Mouse (Mus musculus) retina, adult 2 months (tissue): ENCODE measurements around the gene Tagln.

Experiments
- DNase-seq: peaks from one replicate; pipeline ENCODE4 v3.0.0-alpha.2; 2012; ENCODE audit warnings: low read depth, low spot score

Gene Tagln

DNA sequence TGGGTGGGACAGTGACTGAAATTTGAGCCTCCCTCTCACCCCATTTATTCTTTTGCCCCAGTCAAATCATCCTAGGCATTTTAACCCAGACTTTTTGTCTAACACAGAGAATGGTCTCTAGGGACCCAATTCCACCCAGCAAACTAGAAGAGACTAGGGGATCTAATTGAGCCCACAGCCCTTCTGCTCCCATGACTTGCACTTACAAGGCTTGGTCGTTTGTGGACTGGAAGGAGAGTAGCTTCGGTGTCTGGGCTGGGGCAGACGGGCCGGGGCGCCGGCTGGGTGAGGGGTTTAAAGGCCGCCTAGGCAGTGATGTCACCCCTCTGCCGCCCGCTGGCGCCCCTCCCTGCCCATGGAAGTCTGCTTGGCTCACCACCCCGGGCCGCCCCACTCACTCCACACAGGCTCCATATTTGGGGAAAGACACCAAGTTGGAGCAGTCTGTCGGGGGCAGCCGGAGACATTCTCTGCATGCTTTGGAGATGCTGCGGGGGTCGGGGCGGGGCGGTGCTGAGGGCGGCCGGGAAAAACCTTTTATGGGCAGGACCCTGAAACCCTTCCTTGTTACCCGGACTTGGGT lies at the start of gene Tagln:
Tagln (minus strand) TSS at position 431 of the 583 bp plus-strand sequence.
- no peak for DNase-seq

GRCm38 (mm10) chr9:45985229-45985567 lies 49.3 kb upstream of the Tagln start:
- peak; percentile 18 for DNase-seq

DNA sequence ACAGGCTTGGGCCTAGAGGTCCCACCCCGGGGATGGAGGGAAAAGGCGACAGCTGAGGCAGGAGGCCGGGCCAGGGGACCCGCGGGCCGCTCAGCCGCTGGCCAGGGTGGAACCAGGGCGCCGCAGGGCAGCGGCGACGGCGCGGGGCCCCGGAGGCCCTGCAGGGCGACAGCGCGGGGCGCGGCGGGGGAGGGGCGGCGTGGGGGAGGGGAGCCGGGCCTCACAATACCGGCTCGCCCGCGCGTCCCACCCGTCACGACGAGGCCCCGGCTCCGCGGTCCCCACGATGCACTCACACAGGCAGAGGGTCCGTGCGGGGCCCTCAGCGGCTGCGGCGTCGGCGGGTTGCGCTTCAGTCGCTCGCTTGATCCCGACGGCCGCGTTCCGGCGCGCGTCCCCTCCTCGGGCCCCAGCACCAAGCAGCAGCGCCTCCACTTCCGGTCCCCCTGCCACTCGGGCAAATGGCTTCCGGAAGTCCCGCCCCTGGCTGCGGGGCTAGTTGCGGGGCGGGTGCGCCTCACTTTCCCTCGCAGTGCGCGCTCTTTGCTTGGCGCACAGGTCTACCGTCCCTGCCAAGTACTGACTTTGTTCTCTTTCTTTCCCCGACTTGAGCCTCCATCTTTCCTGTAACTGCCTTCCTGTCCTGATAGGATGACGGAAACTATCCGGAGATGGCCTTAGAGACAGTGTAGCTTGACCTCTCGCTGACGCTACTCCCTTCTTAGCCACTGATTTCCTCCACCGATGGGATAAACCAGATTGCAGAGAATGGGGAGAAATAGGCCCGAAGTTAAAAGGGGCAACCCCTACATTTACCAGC lies 48.8 kb upstream of the Tagln start:
- peak; percentile 75 for DNase-seq

GRCm38 (mm10) chr9:45983676-45984408 lies 48.0 kb upstream of the Tagln start:
- DNase-seq: no peak

DNA sequence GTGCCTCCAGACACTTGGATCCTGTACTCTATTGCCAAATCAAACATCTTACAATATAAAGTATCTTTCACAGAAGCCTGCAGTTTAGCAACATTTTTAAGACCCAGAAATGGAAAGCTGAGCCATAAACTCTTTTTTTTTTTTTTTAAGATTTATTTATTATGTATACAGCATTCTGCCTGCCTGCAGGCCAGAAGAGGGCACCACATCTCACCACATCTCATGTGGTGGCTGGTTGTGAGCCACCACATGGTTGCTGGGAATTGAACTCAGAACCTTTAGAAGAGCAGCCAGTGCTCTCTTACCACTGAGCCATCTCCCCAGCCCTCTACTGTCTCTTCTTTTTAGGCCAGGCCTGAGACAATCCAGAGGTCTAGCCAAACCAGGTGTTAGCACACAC lies 45.5 kb upstream of the Tagln start:
- DNase-seq: no peak

GRCm38 (mm10) chr9:45980611-45981010 lies 44.8 kb upstream of the Tagln start:
- DNase-seq: no peak

DNA sequence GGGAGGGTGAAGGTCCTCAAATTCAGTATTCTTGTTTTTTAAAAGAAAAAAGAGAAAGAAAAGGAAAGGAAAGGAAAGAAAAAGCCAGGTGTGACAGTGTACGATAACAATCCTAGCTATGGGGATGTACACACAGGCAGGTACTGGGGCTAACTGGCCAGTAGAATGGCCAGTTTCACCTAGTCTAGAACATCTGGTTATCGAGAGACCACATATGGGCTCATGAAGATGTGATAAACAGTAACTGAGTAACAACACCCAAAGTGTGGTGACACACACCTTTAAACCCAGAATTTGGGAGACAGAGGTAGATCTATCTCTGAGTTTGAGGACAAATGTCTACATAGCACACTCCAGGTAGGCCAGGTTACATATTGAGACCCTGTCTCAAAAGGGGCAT lies 43.9 kb upstream of the Tagln start:
- no peak for DNase-seq

GRCm38 (mm10) chr9:45976884-45977283 lies 41.0 kb upstream of the Tagln start:
- DNase-seq: no peak

- DNase-seq: no peak
Measured at GRCm38 (mm10) chr9:45963577-45963976, 27.7 kb upstream of the Tagln start.

DNA sequence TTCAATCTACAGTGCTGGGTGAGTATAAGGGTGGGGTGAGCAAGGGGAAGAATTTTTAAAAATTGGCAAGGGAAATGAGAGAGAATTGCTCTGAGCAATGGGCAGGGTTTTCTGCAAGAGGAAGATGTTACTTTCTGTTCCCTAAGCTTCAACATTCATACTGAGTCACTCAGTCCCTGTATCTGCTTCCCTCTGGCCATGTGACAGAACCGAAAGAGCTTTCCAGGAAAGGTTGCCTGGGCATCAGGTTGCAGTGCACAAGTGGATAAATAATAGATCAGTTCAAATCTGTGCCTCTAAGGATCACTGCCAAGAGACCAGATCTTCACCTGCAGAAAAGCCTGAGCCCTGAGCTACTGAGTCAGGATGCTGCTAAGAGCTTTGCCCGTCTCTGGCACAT lies 26.0 kb upstream of the Tagln start:
- DNase-seq: no peak

DNA sequence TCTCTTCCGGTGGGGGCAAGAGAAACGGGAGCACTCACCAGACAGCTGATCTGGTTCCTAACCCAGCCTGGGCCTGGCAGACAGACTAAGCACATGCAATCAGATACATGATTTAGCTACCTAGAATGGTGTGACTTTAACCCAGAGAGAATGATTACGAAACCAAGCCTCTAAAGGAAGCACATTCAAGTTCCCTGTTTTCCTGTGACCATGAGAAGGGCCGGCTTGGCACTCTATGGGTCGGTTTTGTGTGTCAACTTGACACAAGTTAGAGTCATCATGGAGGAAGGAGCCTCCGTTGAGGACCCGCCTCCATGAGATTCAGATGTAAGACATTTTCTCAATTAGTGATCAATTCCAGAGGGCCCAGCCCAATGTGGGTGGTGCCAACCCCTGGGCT lies 23.8 kb upstream of the Tagln start:
- DNase-seq: no peak

DNA sequence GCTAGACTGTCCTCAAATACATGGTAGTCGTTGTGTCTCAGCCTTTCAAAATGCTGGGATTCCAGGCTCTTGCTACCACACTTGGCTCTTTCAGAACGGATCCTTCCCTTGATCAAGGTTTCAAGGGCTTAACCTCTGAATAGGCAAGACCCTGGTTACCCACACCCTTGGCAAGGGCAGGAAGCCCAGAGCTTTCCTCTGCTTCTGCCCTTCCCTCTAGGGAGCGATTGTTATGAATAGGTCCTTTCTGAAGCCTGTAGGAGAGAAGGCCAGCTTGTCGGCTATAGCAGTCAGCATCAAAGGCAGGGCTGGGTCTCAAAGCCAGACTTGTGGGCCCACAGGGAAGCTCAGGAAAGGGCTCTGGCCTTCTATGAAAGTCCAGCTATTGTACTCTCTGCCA lies 23.0 kb upstream of the Tagln start:
- no peak for DNase-seq

- no peak for DNase-seq
Measured at GRCm38 (mm10) chr9:45958023-45958670, 22.3 kb upstream of the Tagln start.

DNA sequence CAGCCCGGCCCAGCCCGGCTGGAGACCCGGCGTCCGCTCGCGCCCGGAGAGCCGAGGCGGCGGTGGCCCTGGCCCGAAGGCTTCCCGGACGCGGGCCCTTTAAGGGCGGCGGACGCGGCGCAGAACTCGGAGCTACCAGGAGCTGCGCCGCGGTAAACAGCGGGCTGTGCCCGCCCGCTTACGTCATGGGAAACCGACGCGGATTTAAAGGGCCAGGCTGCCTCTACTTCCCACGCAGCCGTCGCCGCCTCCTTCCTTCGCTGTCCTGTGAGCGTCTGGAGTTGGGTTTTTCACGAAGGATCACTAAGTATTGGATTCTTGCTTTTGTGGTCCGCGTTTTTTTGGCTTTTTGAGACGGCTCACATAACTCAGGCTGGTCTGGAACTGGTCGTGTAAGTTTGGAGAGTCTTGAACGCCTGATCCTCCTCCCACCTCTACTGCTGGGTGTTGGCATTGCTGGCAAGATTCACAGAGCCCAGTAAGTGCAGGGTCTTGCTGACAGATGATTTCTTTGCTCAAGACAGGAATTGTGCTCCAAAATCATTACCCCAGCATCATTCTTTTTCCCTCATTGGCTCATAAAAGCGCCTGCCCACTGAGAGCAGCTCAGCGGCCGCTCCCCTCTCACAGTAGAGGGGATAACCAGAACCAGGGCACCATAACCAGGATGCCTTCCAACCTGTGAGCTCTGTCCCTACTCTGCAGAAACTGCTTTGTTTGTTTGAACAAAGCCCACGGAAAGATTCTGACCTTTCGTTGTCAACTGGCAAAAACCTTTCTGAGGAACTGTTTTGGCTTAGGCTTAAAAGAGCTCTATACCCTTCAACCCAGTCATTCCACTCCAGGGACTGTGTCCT lies 19.5 kb upstream of the Tagln start, which contains the start of gene Sidt2:
Sidt2 (minus strand) TSS at position 152 of the 857 bp plus-strand sequence.
- peak; percentile 70 for DNase-seq

DNA sequence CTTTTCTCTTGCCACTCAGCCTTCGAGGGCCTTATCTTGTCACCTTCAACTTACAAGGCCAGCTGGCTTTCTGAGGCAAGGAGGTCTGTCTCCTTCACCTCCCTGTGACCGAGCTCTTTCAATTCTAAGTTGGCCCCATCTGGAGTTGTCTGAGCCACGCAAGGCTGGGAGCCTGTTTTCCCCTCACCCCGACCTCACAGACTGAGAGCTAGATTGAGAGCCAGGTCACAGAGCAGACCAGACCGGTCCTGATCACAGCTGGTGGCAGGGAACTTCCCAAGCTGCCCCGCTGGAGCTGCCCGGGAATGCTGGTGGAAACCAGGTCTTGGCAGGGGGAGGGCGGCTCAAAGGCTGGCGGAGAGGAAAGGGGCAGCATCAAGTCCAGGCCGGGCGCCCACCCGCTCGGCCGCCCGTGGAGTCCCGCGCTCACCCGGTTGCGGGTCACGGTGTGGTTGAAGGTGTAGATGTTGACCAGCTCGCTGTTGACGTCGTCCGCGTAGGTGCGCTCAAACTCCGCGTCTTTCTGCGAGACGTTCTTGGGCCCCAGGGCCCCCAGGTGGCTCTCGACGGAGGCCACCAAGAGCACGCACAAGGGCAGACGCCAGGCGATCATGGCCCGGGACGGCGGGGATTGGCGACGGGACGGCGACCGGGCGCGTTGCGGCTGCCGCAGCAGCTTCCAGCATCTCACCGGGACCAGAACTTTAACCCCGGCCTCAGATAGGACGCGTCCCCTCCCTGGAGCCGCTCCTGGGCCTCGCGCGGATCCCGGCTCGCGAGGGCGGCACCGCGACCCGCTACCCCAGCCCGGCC lies 18.6 kb upstream of the Tagln start:
- no peak for DNase-seq

DNA sequence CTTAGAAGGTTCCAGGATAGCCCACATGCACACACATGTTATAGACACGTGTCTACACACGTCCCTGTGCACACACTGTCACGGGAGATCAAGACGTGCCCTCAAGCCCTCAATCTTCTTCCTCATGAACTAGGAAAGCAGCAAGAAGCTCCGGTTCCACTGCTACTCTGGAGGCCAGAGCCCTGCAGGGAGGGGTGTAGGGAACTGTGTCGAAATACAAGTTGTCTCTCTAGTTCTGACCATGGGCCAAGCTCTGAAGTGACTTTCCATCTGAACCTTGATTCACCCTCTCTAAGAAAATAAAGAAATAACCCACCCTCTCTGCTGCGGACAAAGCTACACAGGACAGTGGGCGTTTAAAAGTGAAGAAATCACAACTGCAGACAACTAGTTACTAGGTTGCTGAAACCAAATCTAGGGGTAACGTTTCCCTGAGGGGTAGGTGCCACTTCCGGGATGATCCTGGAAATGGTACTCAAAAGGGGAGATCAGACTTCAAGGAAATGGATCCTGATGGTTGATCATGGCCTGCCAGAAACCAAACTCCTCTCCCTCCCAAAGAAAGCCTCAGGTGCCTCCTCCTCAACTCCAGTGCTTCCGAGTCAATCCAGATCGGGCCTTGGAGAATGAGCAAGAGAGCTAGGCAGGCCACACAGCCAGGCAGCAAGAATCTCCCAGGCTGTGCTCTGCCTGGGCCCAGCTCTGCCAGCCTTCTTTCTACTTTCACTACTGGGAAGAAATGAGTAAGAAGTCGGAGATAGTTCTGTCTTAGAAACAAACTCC lies 17.8 kb upstream of the Tagln start:
- DNase-seq: no peak

DNA sequence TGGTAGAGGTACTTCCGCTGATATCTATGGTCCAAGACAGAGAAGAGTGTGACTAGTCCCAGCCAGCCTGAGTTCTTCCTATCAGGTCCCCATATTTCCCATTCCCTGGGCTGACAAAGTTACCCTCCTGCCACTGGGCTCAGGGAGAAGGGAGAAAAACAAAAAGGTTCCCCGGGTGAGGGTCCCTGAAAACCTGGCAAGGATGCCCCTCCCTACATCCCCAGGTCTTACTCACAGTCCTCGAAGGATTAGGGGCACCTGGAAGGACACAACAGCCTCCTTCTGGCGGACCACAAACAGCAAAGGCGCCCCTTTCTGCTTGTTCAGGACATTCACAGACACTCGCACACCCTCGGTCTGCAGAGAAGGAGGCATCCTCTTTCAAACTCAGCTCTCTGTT lies 17.0 kb upstream of the Tagln start:
- DNase-seq: no peak

DNA sequence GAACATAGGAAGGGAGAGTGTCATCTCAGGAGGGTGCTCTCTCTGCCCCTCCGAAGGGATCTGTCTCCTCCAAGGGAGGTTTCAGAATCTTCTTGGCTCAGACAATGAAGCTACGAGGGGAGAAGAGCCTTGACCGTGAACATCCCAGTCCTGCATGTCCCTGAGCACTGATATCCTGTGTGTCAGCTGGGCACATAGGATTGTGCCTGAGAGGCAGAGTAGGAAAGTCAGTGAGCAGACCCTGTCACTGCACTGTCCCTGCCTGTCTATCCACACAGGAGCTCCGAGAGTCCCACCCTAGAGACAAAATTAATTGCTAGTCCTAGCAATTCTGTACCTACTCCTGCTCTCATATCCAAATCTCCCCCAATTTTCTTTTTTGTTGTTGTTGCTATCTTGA lies 16.2 kb upstream of the Tagln start:
- DNase-seq: no peak

GRCm38 (mm10) chr9:45946872-45947183 lies 11.0 kb upstream of the Tagln start:
- DNase-seq: no peak
